Mouse (Mus musculus) bone marrow, adult 2 months (tissue): Measurements from ENCODE around the gene Podxl.

Source experiments
- CTCF ChIP-seq: fragments of 200-500 bp; IDR thresholded peaks from 2 replicates; pipeline ENCODE4 v1.5.1; 2011; ENCODE audit warnings: low read length, control low read depth; ENCODE audit not compliant: control insufficient read depth, insufficient read depth
- POLR2A ChIP-seq: fragments of 200-500 bp; IDR thresholded peaks from 2 replicates; pipeline ENCODE4 v1.6.1; 2011; ENCODE audit warnings: low read depth, mild to moderate bottlenecking, control low read depth, low read length, borderline replicate concordance; ENCODE audit not compliant: control insufficient read depth

DNA sequence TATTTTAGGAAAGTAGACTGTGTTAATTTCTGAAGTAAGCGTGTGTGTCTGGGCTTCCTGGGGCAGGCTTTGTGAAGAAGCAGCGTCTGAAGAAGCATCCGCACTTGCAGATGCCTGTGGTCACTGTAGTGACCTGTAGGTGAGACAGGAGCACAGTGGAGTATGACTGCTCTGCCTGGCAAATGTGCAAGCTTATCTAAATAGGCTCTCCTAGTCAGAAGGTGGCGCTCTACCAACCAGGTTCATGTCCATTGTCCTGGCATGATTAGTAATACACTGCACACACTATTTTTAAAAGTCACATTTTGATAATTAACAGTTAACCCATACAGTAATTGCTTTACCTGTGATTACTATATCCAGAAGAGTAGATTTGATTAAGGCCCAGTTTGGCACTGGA lies 85.6 kb downstream of the Podxl start:
- no peak for TF ChIP-seq CTCF
- TF ChIP-seq POLR2A = no peak
